Mouse (Mus musculus) ovary, postnatal 14 days (tissue): Measurements from ENCODE around the gene Chadl.

Experiments used
- DNase-seq: peaks from one replicate; pipeline ENCODE4 v3.0.0; 2022; ENCODE audit warnings: low spot score

The Chadl gene

DNA sequence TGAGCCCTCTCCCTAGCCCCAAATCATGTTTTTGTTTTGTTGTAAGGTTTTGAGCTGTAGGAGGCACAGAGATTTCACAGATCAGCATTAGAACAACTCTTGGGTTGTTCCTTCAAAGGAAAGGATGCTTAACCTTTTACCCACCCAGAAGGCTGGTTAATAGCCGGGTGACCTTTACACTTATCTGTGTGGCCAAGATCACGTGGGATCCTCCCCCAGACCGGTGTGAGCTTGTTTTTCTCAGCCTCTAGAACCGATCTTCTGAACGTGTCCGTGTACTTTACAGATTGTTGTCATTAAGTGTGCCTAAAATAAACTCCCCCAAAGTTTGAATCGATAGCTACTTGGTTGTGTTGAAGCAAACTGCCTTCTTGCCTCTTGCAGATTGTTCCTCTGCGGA is 3.5 kb upstream of the Chadl start:
- no peak for DNase-seq

DNA sequence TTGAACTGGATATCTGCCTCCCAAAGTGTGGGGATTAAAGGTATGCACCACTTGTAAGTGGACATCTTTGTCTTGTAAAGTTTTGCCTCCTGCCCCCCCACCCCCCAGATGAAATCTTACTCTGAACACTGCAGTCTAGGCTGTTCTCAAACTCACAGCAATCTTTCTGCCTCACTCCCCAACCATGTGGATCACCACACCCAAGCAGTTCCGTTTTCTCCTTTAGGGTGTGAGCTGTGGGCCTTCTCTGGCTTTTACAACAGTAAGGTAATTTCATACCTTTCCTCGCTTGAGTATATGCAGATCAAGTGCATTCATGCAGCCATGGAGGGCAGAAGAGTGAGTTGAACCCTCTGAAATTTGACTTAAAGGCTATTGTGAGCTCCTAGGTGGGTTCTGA is 3.1 kb upstream of the Chadl start:
- no peak for DNase-seq

- DNase-seq, result no peak
These were observed 1.4 kb upstream of the Chadl start for GRCm38 (mm10) chr15:81698532-81698931.

GRCm38 (mm10) chr15:81697847-81698246 is 760 bp upstream of the Chadl start:
- DNase-seq, result no peak

DNA sequence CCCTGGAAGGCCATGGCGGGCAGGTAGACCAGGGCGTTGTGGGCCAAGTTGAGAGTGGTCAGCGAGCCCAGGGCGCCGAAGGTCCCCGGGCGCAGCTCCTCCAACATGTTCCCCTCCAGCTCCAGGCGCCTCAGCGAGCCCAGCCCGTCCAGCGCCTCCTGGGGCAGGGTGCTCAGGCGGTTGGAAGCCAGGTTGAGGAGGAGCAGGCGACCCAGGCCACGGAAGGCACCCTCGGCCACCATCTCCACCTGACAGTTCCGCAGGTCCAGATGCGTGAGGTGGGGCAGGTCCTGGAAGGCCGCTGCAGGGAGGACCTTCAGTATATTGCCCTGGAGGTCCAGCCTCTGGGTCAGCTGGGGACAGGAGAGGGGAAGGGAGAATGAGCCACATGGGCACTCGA is 2.2 kb downstream of the Chadl start:
- no peak for DNase-seq

- DNase-seq, result peak; percentile 77
These were observed 2.9 kb downstream of the Chadl start for GRCm38 (mm10) chr15:81693967-81694881.

GRCm38 (mm10) chr15:81693366-81693966 is 3.6 kb downstream of the Chadl start:
- peak; percentile 13 for DNase-seq

DNA sequence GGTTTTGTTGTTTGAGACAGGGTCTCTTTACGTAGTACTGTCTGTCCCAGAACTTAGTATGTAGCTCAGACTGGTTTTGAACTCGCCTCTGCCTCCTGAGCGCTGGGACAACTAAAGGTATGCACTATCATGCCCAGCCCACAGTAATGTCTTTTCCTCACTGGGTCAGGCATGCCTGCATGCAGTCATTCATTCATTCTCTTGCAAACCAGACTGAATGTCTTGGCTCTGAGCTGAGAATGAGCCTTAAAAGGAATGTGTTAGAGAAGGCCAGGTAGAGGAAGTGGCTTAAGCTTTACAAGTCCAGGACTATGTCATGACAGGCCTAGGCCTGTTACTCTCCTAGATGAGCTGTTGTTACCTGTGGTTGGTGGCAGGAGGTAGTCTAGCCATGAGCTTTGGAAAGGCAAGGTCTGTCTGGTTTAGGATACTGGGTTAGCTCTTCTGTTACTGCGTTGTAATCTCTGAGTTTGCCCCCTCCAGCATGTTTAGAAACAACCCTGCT is 16.7 kb downstream of the Chadl start:
- no peak for DNase-seq

DNA sequence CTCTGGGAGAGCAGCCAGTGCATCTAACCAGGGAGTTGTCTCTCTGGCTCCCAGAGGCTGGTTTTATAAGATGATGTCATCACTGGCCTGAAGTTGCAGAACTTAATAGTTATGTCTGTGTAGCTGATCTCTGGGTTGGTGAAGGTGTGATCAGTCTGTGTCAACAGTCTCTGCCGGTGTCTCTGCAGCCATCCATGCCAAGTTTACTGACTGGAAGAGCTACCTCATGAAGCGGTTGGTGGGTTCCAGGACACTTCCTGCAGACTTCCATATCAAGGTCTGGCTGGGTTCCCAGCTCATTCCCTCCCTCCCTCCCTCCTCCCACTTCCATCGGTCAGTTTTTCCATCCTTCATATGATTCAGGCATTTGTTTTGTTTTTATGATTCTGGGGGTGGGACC is 20.4 kb downstream of the Chadl start:
- DNase-seq, result no peak

DNA sequence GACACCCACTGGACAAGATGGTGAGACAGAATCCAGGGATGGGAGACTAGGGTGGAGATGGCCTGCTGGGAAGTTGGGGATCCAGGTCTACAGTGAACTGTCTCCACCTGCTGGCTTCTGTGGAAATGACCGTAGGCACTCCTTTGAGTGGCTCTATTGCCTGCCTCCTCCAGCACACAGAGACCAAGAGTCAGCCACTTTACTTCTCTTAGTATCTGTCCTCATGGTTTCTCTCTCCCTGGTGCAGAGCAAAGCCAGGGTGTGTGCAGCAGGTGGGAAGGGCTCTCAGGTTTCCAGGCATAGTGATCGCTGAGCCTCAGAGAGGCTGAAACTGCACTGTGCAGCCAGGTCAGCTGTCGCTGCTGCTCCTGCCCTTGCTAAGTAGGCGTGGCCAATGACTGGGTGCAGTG is 26.9 kb downstream of the Chadl start:
- peak; percentile 38 for DNase-seq

DNA sequence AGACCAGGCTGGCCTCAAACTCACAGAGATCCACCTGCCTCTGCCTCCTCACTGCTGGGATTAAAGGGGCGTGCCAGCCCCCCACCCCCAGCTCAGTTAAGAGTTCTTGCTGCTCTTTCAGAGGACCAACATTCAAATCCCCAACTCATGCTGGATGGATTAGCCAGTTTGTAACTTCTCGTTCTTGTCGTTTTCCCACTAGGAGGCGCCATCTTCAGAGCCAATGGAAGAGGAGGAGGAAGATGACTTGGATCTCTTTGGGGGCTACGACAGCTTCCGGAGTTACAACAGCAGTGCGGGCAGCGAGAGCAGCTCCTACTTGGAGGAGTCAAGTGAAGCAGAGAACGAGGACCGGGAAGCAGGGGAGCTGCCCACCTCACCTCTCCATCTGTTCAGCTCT is 30.1 kb downstream of the Chadl start:
- no peak for DNase-seq

DNA sequence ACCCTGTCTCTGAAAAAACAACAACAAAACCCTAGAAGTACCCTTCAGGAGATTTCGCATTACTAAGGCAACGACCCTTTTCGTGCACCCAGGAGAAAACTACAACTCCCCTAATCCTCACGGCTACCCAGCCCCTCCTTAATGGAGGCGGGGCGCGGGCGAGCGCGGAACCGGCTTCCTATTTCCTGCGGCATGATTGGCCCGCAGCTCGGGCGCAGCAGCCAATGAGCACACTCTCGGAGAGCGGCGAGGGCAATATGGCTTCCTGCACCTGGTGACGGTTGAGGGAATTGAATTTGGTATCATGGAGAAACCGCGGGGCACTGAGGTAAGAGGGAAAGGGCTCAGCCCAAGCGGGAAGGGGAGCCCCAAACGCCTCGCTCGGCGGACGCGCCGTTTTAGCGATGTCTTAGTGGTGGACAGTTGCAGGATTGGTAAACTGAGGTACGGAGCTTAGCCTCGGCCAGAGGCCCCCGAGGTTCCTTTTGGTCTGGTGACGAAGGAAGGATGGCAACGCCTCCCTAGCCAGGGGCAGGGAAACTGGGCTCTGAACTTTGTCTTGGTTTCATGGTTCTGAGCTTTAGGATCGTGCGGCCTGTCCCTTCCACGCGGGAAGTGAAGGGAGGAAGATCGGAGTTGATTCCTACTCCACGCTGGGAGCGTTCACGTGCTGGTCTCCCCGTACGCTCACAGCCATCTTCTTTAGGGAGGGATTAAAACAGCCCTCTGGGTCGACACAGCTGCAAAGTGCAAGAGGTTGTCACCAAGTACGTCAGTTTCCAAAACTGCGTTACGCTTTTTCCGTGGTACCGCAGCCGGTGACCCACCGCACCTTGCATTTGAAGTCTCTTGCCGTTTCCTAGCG is 33.2 kb downstream of the Chadl start, which contains the start of gene L3mbtl2:
Gene L3mbtl2, plus strand, starts transcription at position 193 of the 865 bp plus-strand sequence.
- DNase-seq, result peak; percentile 82

DNA sequence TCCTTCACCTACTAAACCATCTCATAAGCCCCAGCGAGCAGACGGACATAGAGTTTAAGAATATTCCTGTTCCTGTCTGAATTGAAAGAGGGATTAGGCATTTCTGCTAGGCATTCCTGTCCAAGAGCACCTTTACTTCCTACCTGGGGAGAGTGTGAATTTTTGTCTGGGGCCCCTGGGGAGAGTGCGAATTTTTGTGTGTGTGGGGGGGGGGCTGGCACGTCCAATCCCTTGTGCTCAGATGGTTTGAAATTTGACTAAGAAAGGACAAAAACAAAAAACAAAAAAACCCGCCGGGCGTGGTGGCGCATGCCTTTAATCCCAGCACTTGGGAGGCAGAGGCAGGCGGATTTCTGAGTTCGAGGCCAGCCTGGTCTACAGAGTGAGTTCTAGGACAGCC is 33.8 kb downstream of the Chadl start:
- no peak for DNase-seq

GRCm38 (mm10) chr15:81661701-81662100 is 35.4 kb downstream of the Chadl start:
- DNase-seq, result no peak

GRCm38 (mm10) chr15:81650636-81651035 is 46.5 kb downstream of the Chadl start:
- no peak for DNase-seq

DNA sequence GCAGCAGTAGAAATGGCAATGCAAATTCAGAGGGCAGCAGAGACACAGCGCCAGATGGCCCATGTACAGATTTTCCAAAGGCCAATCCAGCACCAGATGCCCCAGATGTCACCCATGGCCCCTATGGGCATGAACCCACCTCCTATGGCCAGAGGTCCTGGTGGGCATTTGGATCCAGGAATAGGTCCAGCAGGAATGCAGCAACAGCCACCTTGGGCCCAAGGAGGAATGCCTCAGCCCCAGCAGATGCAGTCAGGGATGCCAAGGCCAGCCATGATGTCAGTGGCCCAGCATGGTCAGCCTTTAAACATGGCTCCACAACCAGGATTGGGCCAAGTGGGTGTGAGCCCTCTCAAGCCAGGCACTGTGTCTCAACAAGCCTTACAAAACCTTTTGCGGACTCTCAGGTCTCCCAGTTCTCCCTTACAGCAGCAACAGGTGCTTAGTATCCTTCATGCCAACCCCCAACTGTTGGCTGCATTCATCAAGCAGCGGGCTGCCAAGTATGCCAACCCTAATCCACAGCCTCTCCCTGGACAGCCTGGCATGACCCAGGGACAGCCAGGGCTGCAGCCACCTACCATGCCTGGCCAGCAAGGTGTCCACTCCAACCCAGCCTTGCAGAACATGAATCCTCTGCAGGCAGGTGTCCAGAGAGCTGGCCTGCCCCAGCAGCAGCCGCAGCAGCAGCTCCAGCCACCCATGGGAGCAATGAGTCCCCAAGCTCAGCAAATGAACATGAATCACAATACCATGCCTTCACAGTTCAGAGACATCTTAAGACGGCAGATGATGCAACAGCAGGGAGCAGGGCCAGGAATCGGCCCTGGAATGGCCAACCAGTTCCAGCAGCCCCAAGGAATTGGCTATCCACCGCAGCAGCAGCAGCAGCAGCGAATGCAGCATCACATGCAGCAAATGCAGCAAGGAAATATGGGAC is 47.3 kb downstream of the Chadl start:
- DNase-seq, result no peak
